Mouse (Mus musculus) adrenal gland, adult (tissue): ENCODE results near the gene Ccr9.
"Not testable (repeated sequence)": the region's sequence is repeated elsewhere in the genome, so short reads cannot be mapped to it uniquely, and the experiment has no call there.

Source experiments
- DNase-seq, 2 experiments: peaks; one replicate each; pipeline ENCODE4 v3.0.0; 2022 to 2023; ENCODE audit warnings: low spot score in 1 of 2; ENCODE audit not compliant: inconsistent age in 2 of 2

Ccr9 gene

DNA sequence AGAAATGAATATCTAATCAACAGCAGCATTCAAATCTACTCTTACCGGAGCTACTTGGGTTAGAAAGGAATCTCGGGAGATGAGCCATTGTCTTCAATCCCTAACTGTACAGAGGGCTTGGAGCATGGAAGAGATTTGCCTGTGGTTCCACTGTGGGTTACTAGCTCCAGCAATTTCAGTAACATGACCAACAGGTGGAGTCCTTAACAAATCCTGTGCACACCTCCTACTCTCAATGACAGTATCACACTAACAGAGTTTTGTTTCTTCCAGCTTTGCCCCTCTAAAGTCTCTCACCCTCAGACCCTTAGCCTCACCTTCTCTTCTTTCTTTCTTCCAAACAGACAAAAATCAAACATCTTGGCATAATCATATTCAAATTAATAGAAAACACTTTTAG, 34.9 kb downstream of the Ccr9 start:
- no peak for DNase-seq

DNA sequence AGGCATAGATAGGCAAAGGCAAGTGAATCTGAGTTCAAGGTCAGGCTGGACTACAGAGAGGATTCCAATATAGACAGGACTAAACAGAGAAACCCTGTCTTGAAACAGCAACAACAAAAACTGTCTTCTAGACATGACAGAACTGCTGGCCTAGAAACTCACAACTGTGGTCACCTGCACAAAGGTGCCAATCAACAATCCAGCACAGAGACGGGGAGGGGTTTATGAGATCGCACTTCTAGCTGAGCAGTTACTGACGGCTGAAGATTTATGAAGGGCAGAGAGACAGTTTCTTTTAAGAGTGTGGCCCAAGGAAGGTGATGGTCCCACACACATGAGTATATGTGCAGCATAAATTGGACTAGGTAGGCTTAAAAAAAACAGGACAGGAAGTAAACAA, 38.1 kb downstream of the Ccr9 start:
- peak in 1 of 2 experiments; percentile 55 for DNase-seq

DNA sequence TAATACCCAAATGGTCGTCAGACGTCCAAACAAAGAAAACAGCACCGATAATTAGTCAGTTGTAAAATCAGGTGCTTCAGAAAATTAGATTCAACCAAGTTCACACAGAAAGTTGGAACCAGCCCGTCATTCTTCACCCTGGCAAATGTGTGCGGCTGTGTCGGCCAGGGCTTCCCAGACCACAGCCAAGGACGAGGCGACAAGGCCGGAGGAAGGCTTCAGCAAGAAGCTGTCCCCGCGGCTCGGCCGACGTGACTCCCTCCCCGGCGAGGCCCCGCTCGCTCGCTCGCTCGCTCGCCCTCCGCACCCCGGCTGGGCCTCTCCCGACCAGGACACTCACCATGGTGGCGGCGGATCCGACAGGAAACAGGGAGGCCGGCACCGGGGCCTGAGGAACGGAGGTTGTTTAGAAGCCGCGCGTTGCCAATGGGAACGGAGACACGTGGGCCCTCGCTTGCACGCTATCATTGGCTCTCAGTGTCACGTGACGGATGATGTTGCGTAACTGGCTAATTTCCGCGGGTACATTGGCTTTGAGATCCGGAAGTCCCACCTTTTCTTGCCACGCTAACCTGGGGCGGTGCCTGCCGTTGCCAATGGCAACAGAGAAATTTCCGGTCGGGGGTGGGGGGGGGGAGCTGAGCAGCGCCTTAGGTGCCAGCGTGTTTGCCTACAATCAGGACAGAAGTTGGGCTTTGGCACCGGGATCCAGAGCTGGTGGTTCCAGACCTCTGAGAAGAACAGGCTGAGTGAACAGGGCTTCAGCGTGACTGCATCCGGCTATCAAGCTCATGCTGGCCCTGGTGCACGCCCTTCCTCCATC, 39.2 kb downstream of the Ccr9 start, which contains the start of gene Lztfl1:
Gene Lztfl1, minus strand, starts transcription at position 512 of the 823 bp plus-strand sequence.
- DNase-seq: peak; percentile 96 to 98

DNA sequence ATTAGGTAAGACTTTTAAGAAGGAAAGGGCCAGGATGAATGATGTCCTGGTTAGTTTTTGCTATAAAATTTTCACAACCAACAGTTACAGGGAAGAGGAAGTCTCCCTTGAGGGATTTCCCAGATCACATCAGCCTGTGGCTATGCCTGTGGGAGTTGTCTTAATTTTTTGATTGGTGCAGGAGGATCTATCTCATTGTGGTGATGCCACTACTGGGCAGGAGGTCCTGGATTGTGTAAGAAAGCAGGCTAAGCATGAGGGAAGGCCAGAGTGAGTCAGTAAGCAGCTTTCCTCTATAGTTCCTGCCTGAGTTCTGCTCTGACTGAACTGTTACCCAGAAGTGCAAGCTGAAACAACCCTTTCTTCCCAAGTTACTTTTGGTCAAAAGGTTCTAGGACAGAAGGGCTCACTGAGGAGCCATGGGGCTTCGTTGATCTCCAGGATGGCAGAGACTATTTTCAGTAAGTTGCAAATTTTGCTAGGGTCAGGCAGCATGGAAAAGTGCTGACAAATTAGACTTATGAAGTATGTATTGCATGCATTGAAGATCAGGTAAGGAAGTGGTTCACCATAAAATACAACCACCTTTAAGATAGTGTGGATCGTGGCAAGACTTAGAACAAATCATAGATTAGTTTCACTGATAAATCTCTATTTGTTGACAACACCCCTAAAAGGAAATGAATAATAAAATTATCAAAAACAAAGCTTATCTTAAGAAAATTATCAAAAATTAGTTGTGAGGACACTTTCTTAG, 44.7 kb downstream of the Ccr9 start:
- DNase-seq: no peak

DNA sequence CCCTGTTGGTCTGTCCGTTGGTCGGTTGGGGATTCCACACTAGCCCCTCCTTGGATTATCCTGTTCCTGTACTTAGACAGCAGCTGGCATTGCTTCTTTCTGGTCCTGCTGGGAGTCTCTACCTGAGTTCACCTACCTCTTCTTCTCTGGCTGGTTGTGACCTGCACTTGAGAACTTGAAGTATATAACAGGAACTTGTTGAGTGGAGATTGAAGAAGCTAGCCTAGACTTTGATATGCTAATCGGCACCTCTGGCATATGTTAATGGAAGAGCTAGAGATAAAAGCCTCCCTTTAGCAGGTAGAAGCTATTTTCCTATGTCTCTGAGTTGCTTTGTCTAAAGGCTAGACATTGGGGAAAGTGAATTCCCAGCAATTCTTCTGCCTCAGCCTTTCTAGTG, 53.0 kb downstream of the Ccr9 start:
- DNase-seq: no peak

DNA sequence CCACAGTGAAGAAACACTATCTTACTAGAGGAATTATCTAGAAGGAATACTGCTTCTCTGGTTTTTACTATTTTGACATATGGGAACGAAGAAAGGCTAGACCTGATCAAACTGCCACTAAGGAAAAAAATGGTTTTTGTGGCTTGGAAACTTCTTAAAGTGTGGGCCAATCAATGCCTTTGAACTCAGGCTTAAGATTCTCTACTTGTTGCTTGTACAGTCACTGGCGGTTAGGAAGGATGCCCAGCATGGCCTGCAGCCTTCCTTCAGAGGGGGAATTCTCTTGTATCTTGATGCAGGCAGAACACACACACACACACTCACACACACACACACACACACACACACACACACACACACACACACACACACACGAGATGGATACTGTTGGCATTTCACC, 55.9 kb downstream of the Ccr9 start:
- no peak for DNase-seq

DNA sequence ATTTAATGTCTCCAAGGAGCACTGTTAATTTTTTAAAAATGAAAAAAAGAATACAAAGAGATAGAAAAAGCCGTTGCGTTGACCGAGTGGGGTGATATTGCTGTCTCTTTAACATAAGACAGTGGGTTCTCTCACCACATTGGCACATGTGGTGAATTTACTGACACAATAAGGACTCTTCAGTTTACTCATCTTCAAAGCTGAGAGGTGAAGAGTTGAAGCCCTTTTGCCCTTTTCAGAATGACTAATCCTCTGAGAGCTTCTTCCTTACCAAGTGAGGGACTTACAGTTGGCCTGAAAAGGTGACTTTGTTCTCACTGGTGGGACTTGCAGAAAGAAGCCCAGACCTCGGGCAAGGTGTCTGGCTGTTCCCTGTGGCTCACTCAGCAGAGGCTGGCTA, 62.6 kb downstream of the Ccr9 start:
- no peak for DNase-seq

DNA sequence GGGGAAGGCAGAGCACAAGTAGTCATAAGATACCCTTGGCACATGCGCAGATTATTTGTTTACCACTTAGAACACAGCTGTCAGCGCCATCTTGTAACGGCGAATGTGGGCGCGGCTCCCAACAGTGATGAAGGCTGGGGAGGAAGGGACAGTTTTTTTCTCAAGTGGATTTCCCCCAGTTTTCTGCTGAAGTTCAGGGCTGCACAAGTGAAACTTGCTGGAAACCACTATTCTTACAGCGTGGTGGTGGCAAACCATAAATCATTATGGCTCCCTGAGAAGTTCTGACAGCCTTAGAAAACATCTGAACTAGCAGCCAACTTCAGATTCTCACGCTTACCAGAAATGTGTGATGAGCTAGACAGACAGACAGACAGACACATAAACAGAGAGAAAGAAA, 71.4 kb downstream of the Ccr9 start:
- not testable (repeated sequence) for DNase-seq

DNA sequence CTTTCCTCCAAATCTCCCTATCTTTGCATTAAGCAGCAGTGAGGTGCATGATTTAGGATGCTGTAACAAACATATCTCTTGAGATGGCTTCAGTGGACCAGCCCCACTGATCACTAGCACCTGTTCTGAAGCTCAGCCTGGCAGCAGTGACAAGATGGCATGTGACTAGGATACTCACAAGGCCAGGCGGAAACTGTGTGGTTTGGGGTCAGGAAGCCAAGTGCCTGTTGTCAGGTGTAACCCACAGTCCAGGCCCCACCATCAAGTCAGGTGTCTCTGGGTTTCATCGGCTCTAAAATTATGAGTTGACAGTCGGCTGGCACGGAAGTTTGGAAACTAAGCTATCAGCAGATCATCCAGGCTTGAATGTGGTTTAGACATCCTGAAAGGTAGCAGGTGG, 76.1 kb downstream of the Ccr9 start:
- DNase-seq: no peak

DNA sequence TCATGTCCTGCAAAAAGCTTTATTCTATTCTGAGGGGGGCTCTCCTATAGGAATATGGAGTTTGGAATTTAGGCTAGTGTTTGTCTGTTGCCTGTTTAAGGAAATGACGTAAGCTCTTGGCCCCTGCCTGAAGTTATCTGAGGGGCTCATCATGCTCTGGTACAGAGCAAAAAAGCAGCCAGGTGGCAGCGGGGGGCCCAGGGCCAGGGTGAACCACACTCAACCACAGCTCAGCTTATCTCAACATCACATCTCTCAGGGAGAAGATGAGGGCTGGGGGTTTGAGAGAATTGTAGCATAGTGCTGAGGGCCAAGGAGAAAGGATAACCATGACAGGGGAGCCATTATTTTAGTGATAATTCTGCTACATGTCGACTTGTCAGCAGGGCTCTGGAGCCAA, 78.5 kb downstream of the Ccr9 start:
- no peak for DNase-seq

DNA sequence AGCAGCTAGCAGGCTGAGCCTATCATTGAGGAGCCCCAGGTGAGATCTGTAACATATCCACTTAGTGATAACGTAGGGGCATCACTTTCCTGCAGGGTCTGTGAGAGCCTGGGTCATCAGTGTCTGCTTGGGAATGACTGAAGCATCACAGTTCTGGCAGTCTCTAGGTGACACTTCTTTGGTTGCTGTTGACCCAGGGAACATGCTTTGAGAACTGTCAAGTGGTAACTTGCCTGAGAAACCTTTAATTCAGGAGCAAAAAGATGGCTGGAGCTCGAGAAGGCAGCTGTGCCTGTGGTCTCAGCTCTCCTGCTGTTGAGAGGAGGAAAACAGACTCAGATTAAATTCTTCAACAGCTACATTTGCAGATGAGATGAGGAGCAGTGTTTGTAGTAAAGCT, 79.1 kb downstream of the Ccr9 start:
- DNase-seq: no peak

DNA sequence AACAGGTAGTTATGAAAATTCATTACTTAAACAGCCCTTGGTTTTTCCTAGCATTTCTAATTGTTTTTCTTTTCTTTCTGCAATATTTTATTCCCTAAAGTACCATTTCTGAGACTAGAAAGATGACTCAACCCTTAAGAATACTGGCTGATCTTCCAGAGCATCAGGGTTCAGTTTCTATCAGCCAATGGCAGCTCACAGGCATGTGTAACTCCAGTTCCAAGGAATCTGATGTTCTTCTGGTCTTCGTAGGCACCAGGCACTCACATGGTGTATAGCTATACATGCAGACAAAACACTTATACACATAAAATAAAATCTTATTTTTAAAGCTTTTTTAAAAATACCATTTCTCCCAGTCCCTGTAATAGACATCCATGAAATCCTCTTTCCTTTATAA, 79.9 kb downstream of the Ccr9 start:
- no peak for DNase-seq

DNA sequence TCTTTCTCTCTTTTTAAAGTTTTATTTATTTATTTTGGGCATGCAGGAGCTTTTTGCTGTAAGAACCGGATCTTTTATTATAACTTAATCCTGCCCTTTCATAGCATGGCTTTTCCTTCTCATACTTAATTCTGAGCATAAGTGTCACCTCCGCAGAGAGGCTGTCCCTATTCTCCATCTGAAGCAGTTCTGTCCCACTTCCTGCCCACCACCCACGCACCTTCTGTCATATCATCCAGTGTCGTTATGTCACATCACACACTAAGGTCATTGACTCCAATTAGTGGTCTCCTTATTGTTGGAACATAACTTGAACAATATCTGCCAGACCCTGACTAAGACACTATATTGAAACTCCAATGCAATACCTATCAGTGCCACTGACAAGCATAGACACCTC, 80.4 kb downstream of the Ccr9 start:
- no peak for DNase-seq

DNA sequence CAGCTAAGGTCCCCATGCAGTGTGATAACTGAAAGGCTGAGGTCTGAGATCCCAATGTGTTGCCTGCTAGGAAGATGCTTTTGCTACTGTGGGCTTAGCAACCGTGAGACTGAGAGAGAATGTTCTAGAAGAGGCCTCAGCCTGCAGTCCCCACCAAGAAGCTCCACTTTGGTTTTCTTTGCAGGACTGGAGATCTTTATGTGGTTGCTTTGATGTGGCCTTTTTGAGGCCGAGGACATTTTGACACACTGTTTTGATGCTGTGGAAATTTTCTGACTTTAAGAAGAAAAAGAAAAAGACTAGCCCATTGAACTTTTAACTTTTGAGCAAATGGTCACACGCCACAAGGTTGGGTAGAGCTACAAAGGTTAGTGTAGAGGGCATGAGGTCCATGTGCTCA, 82.6 kb downstream of the Ccr9 start:
- no peak for DNase-seq

DNA sequence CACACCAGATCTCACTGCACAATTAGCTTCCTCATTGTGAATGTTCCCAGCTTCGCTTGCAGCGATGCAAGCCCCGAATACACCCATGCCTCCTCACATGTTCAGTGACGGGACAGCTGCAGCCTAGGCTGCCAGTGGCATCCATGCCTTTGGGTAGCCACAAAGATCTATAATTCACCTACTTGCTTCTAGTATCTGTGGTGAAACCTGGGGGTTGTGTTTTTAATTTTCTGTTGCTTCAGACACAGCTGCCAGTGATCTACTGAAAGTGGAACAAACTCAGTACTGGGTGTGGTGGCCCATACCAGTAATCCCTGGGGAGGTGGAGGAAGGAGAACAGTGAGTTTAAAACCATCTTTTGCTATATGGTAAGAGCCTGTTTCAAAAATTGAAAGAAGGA, 84.6 kb downstream of the Ccr9 start:
- no peak for DNase-seq

DNA sequence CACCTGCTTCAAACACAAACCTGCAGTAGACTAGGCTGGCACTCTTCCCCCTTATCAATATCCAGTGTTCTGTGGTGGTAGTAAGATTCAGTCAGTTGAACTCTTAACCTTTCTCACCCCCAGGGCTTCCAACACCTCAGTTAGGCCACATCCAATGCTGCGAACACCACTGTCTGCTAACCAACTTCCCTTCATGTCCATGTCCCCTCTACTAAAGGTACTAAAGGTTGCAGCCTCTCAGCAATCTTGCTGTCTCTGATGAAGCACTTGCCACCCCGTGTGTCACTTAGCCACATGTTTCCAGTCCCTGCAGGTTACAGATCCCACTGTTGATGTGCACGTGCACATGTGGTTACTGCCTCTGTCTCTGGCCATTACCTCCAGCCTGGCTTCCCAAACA, 85.5 kb downstream of the Ccr9 start:
- DNase-seq: no peak

DNA sequence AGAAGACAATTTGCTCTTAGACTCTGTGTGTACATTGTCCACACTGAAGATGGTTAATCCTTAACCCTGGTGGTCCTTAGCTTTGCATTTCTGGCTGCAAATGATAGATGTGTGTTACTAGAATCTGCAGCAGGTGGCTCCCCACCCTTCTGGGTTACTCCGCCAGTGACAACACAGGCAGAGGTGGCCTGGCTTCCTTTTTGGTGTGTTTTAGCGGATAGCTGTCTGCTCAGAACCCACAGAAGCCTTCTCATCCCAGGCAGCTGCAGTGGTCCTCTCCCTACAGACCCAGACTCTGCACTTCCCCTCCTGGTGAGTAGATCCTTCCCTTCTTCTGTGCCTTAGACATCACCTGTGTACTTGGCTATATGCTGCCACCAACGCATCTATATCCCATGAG, 88.8 kb downstream of the Ccr9 start:
- DNase-seq: no peak

DNA sequence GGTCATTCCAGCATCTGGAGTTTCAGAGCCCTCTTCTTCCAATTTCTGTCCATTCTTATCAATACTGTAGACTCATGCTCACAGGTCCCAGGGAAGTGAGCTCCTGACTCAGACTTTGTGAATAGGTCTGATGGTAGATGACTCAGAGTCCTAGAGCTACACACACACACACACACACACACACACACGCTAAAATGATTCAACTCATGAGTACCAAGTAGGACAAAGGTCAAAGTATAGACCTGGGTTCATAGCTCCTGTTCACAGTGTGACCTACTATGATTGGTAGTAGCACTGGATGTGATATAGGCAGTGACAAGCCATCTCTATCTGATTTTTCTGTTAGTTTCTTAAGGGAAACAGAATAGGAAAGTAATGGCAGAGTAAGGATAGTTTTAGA, 90.2 kb downstream of the Ccr9 start:
- DNase-seq: peak; percentile 43 to 76

DNA sequence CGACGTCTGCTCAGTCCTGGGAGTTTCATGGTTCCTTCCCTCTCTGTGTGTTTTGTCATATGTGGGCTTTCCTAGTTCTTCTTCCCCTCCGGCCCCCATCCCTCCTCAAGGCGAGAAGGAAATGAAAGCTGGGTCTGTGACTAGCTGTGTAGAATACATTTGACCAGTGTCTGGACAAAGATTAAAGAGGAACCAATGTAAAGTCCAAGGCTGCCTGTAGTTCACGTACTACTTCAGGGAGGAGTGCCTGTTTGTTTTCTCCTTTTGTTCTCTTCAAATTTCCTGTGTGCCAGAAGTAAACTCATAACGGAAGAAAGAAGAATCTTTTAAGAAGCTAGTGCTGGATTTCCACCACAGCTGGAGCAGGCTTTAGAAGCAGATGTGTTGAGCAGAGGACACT, 91.3 kb downstream of the Ccr9 start:
- DNase-seq: peak; percentile 8 to 42

DNA sequence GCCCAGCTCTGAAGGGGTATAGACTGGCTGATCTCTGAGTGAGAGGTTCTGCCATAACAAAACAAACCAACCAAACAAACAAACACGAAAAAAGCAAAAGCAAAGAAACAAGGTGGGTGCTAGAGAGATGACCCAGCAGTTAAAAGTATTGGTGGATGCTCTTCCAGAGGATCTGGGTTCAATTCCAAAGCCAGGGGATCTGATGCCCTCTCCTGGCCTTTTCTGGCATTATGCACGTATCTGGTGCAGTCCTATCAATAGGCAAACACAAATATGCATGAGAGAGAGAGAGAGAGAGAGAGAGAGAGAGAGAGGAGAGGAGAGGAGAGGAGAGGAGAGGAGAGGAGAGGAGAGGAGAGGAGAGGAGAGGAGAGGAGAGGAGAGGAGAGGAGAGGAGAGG, 95.1 kb downstream of the Ccr9 start:
- peak; percentile 12 to 36 for DNase-seq

DNA sequence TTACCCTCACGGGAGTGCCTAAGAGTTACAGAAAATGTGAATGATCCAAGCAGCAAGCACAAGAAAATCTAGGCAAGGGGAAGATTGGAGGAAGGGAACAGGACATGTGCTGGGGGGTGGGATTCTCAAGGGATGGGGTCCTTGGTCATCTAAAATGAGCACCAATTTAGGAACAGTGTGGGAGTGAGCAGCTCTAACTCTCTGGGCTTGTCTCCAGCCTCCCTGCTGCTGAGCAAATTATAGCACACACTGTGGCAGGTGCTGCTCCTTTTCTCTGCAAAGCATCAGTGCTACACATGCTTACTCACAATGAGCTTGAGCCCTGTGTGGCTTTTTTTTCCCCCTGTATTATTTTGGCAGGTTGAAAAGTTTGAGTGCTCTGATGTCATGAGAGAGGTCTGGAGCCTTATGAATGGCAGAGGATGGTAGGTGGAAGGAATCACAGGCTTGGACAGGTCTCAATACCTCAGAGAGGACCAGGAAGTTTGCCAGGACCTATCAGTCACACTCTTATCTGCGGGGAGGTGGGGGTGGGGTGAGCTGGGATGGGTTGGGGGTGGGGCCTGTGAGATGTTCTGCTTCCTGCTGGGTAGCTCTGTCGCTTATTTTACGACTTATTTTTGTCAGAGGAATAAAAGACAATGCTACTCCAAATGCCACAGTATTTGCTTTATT, 110.8 kb downstream of the Ccr9 start:
- DNase-seq: no peak

DNA sequence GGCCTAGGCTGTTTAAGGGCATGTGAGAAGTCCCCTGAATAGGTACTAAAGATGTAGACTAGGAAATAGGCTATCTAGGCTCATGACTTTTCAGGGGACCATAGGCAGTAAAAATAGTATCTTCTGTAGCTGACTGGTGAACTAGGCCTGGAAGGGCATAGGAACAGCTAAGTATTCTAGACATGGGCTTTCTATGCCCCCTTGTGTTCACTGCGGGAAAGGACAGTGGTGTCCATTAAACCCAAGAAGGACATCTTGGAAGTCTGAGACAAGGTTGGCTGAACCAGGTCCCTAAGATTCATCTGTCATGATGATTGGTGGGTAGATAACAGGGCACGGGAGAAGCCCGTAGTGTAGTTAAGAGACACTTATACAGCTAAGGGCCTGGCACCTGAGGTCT, 117.9 kb downstream of the Ccr9 start:
- peak; percentile 15 to 74 for DNase-seq
